Mouse (Mus musculus): Measurements from ENCODE around the gene Zpr1.

Zpr1 gene

GRCm38 (mm10) chr9:46328572-46329249, 55.8 kb downstream of the Zpr1 start:
- no peak for DNase-seq (ENCODE audit: low read depth, low spot score)

- DNase-seq (ENCODE audit: low read depth, low spot score): no peak
These were observed 56.4 kb downstream of the Zpr1 start for GRCm38 (mm10) chr9:46329250-46329648.

GRCm38 (mm10) chr9:46329801-46330585, 57.1 kb downstream of the Zpr1 start:
- no peak for DNase-seq (ENCODE audit: low read depth, low spot score)

GRCm38 (mm10) chr9:46330586-46330895, 57.7 kb downstream of the Zpr1 start:
- no peak for DNase-seq (ENCODE audit: low read depth, low spot score)

GRCm38 (mm10) chr9:46331301-46331700, 58.4 kb downstream of the Zpr1 start:
- no peak for DNase-seq (ENCODE audit: low read depth, low spot score)

All from retina, adult 2 months (tissue).